Mouse (Mus musculus) brain, adult 10 weeks (tissue): ENCODE results near the gene Mid1ip1. TPM values are rescaled to one million over a fixed set of nuclear protein-coding genes. Genes with fewer than 3 reads are reported as not detected.

ENCODE experiments used
- polyA plus RNA-seq: library from polyadenylated mRNA; stranded (reverse); fragments of 350-450 nt; fragmentation: Illumina TruSeq; extraction: RNeasy Lipid Tissue Mini Kit (QIAGEN cat#74804); gene quantifications from one replicate; pipeline ENCODE4 v1.2.3, GENCODE M21; 2015; ENCODE audit warnings: low read depth, low replicate concordance

The Mid1ip1 gene
- 120 TPM for polyA plus RNA-seq

GRCm38 (mm10) chrX:10714696-10715140, at the start of gene Mid1ip1:
Mid1ip1 (plus strand) TSS chrX:10715013.

Other genes starting within 250 kb of the Mid1ip1 start
- gene Tspan7, start 229.9 kb upstream of the Mid1ip1 start, polyA plus RNA-seq: 1,475 TPM